Mouse (Mus musculus): ENCODE results near the gene Arsb. TPM values are rescaled to one million over a fixed set of nuclear protein-coding genes. Genes with fewer than 3 reads are reported as not detected.
A peak's percentile ranks its signal among the peaks of the same experiment; 100 is the strongest.

Gene Arsb
- polyA plus RNA-seq, 1 experiment from 2014 or later, result 12.5 TPM

GRCm38 (mm10) chr13:93761831-93762230, 9.6 kb upstream of the Arsb start:
- Histone ChIP-seq H3K4me3 (no peak overlapping the region), H3K4me1 (no peaks in the 10 kb centered on the region), H3K27ac (no peak overlapping the region), H3K9ac (no peak overlapping the region), H3K9me3 (no peaks in the 10 kb centered on the region), H3K36me3 (no peaks in the 10 kb centered on the region), H3K27me3 (no peaks in the 10 kb centered on the region), H3K4me2 (replicated peaks) (no peak overlapping the region)
- WGBS, result 92% methylated on average over 8 of the region's 8 CpGs
- ATAC-seq (ENCODE audit: insufficient number of reproducible peaks, insufficient read depth, low FRiP score, low TSS enrichment), result no peak

- H3K36me3 ChIP-seq, result no peaks in the 10 kb centered on the region
- H3K4me1 ChIP-seq, result no peaks in the 10 kb centered on the region
- no peak overlapping the region for H3K4me3 ChIP-seq
- no peaks in the 10 kb centered on the region for H3K27me3 ChIP-seq
- H3K27ac ChIP-seq, result no peak overlapping the region
- no peak overlapping the region for H3K4me2 ChIP-seq (replicated peaks)
- no peak for ATAC-seq (ENCODE audit: insufficient number of reproducible peaks, insufficient read depth, low FRiP score, low TSS enrichment)
- no peak overlapping the region for H3K9ac ChIP-seq
- WGBS, result 74% methylated on average over 3 of the region's 3 CpGs
- no peaks in the 10 kb centered on the region for H3K9me3 ChIP-seq
Measured at GRCm38 (mm10) chr13:93762879-93763278, 8.6 kb upstream of the Arsb start.

- 86% methylated on average over 13 of the region's 13 CpGs for WGBS
- ATAC-seq (ENCODE audit: insufficient number of reproducible peaks, insufficient read depth, low FRiP score, low TSS enrichment), result no peak
- H3K4me2 ChIP-seq (replicated peaks), result no peak overlapping the region
Measured at GRCm38 (mm10) chr13:93764321-93764973, 7.0 kb upstream of the Arsb start.

GRCm38 (mm10) chr13:93771031-93771587, 321 bp upstream of the Arsb start:
- H3K27ac ChIP-seq, result peak overlapping the region; percentile 87
- ATAC-seq (ENCODE audit: insufficient number of reproducible peaks, insufficient read depth, low FRiP score, low TSS enrichment), result peak; percentile 45

More at GRCm38 (mm10) chr13:93764321-93764973, 7.0 kb upstream of the Arsb start:
- H3K4me3 ChIP-seq, result no peak overlapping the region
- H3K27ac ChIP-seq, result no peak overlapping the region
- no peaks in the 10 kb centered on the region for H3K36me3 ChIP-seq
- no peak overlapping the region for H3K9ac ChIP-seq
- H3K9me3 ChIP-seq, result no peaks in the 10 kb centered on the region
- H3K4me1 ChIP-seq, result no peaks in the 10 kb centered on the region
- no peaks in the 10 kb centered on the region for H3K27me3 ChIP-seq

DNA sequence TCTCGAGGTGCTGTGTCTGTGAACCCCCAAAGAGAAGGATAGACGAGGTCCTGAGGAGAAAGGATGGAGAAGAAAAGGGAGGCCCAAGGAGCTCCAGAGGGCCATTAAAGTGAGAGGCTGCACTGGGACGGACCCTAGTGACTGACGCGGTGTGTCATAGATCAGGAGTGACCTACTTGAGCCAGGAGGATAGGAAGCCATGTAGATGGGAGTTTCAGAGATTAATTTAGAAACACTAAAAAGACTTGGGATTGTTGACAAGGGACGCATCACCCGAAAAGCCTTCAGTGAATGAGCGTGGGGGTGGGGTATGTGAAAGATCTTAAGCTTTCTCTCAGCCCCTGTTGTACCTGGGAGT, 828 bp downstream of the Arsb start:
- 33% methylated on average over 8 of the region's 8 CpGs for WGBS
- H3K4me2 ChIP-seq (replicated peaks), result peak overlapping the region; percentile 95
- peaks cover 9% of the 10 kb centered on the region; the same call in 1 of the 2 replicates for H3K4me1 ChIP-seq
- H3K4me3 ChIP-seq, result peak overlapping the region; percentile 67
- H3K27me3 ChIP-seq, result 0 out of 2 replicates have a peak, but pooled peaks cover 3% of the 10 kb centered on the region
- peak overlapping the region; percentile 87; the same call in 1 of the 2 replicates for H3K27ac ChIP-seq
- no peaks in the 10 kb centered on the region for H3K36me3 ChIP-seq
- no peaks in the 10 kb centered on the region for H3K9me3 ChIP-seq
- ATAC-seq (ENCODE audit: insufficient number of reproducible peaks, insufficient read depth, low FRiP score, low TSS enrichment), result peak; percentile 69; the same call in 1 of the 2 replicates
- peak overlapping the region; percentile 83 for H3K9ac ChIP-seq

More at GRCm38 (mm10) chr13:93771031-93771587, 321 bp upstream of the Arsb start:
- Histone ChIP-seq H3K4me2 (replicated peaks) (peak overlapping the region; percentile 95), H3K36me3 (no peaks in the 10 kb centered on the region), H3K9me3 (no peaks in the 10 kb centered on the region), H3K4me3 (peak overlapping the region; percentile 67), H3K4me1 (peaks cover 9% of the 10 kb centered on the region; the same call in 1 of the 2 replicates), H3K9ac (peak overlapping the region; percentile 83), H3K27me3 (0 out of 2 replicates have a peak, but pooled peaks cover 3% of the 10 kb centered on the region)
- WGBS, result 35% methylated on average over 9 of the region's 9 CpGs

DNA sequence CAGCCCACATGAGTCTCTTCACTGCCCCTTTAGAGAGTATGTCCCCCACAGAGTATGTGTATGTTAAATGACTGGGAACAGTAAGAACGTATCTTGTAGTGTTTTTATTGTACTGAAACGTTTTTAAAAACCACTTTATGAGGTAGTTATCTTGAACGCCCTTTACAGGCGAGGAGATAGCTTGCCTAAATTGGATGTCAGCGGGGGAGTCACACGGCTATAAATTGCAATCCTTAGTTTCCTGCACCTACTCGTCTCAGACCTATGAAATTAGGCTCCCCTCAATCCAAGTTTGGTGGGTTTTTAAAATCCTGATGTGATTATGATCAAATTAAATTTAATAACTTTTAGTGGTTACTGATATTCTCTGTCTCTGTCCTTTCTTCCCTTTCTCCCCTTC, 1.4 kb downstream of the Arsb start:
- WGBS, result 78% methylated on average over 7 of the region's 7 CpGs

DNA sequence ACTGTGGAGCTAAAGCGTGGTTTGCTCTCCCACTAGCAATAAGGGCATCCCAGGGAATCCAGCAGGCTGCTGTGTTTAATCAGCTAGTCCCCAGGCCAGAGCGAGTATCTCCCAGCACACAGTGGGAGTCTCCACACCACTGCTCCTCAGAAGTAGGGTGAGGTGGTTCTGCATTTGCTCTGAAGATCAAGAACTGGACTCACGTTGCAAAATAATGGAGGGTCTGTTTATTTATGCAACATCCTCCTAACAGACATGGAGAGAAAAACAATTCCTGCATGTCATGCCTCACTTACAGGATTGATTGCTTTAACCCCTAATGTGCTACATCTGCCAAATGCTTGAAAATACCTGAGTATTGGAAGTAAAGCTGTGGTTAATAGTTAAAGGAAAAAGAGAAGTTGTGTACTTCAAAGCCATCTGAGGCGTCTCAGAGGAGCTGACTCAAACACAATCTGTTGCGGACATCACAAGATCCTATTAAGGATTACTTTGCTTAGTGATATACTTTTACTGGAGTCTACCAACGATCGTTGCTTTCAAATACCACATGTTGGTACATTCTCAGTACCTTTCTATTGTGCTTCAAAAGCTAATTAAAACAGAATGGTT, 2.4 kb downstream of the Arsb start:
- Histone ChIP-seq H3K4me3 (no peak overlapping the region), H3K9ac (no peak overlapping the region), H3K27ac (no peak overlapping the region), H3K27me3 (0 out of 2 replicates have a peak, but pooled peaks cover 3% of the 10 kb centered on the region), H3K36me3 (no peaks in the 10 kb centered on the region), H3K9me3 (no peaks in the 10 kb centered on the region), H3K4me1 (peaks cover 9% of the 10 kb centered on the region; the same call in 1 of the 2 replicates), H3K4me2 (replicated peaks) (no peak overlapping the region)
- no peak for ATAC-seq (ENCODE audit: insufficient number of reproducible peaks, insufficient read depth, low FRiP score, low TSS enrichment)
- 60% methylated on average over 7 of the region's 7 CpGs for WGBS

More for the DNA sequence above, 1.4 kb downstream of the Arsb start:
- Histone ChIP-seq H3K4me2 (replicated peaks) (peak overlapping the region; percentile 95; the same call in 1 of the 2 replicates), H3K27ac (no peak overlapping the region), H3K9ac (no peak overlapping the region), H3K4me1 (peaks cover 9% of the 10 kb centered on the region; the same call in 1 of the 2 replicates), H3K9me3 (no peaks in the 10 kb centered on the region), H3K36me3 (no peaks in the 10 kb centered on the region), H3K27me3 (0 out of 2 replicates have a peak, but pooled peaks cover 3% of the 10 kb centered on the region), H3K4me3 (no peak overlapping the region)
- ATAC-seq (ENCODE audit: insufficient number of reproducible peaks, insufficient read depth, low FRiP score, low TSS enrichment), result no peak

GRCm38 (mm10) chr13:93782823-93783222, 11.4 kb downstream of the Arsb start:
- H3K4me2 ChIP-seq (replicated peaks), result no peak overlapping the region
- no peak for ATAC-seq (ENCODE audit: insufficient number of reproducible peaks, insufficient read depth, low FRiP score, low TSS enrichment)
- H3K9me3 ChIP-seq, result no peaks in the 10 kb centered on the region
- H3K27me3 ChIP-seq, result no peaks in the 10 kb centered on the region
- H3K36me3 ChIP-seq, result no peaks in the 10 kb centered on the region
- H3K4me1 ChIP-seq, result no peaks in the 10 kb centered on the region
- WGBS, result 90% methylated on average over 5 of the region's 5 CpGs
- H3K27ac ChIP-seq, result no peak overlapping the region
- H3K9ac ChIP-seq, result no peak overlapping the region
- H3K4me3 ChIP-seq, result no peak overlapping the region

- H3K9me3 ChIP-seq, result no peaks in the 10 kb centered on the region
- no peak overlapping the region for H3K27ac ChIP-seq
- no peak overlapping the region for H3K4me2 ChIP-seq (replicated peaks)
- ATAC-seq (ENCODE audit: insufficient number of reproducible peaks, insufficient read depth, low FRiP score, low TSS enrichment), result no peak
- no peaks in the 10 kb centered on the region for H3K27me3 ChIP-seq
- no peaks in the 10 kb centered on the region for H3K36me3 ChIP-seq
- H3K4me1 ChIP-seq, result no peaks in the 10 kb centered on the region
- WGBS, result 67% methylated on average over 3 of the region's 3 CpGs
- H3K9ac ChIP-seq, result no peak overlapping the region
- no peak overlapping the region for H3K4me3 ChIP-seq
Measured at GRCm38 (mm10) chr13:93785329-93785728, 13.9 kb downstream of the Arsb start.

DNA sequence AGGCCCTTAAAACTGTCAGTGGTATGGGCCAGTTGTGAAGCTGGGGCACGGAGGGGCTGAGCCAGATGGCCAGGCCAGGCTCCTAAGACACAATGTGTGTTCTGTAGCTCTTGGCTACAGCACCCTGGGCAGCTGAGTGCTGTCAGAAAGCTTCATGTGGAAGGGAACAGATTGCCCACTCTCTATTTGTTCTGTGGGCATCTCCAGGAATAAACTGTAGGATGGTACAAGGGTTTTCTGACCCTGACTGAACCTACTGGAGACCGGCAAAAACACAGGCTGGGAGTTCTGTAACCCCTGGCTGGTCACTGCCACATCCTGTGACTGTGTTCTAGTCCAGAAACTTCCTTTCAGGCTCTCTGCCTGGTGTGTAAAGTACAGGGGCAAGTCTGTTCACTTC, 14.6 kb downstream of the Arsb start:
- Histone ChIP-seq H3K9me3 (no peaks in the 10 kb centered on the region), H3K9ac (no peak overlapping the region), H3K27me3 (no peaks in the 10 kb centered on the region), H3K4me2 (replicated peaks) (no peak overlapping the region), H3K4me3 (no peak overlapping the region), H3K4me1 (no peaks in the 10 kb centered on the region), H3K36me3 (no peaks in the 10 kb centered on the region), H3K27ac (no peak overlapping the region)
- 85% methylated on average over 2 of the region's 2 CpGs for WGBS
- no peak for ATAC-seq (ENCODE audit: insufficient number of reproducible peaks, insufficient read depth, low FRiP score, low TSS enrichment)

DNA sequence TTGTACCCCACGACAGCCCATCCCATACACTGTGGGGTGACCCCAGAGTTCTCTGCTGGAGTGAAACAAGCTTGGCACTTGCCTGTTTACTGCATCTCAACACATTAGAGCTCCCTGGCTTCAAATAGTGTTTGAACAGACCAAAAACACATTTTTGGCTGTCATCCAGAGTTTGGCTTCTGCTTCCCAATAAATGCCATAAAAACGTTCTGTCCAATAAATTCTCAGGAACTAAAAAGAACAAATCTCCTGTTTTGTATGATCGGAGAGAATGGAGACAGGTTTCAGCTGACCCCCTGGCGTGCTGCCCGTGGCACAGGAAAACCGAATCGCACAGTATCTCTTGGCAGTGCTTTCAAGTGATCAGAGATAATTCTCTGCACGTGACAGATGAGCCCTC, 16.2 kb downstream of the Arsb start:
- Histone ChIP-seq H3K36me3 (no peaks in the 10 kb centered on the region), H3K9ac (no peak overlapping the region), H3K27ac (no peak overlapping the region), H3K4me2 (replicated peaks) (no peak overlapping the region), H3K27me3 (no peaks in the 10 kb centered on the region), H3K4me1 (no peaks in the 10 kb centered on the region), H3K9me3 (no peaks in the 10 kb centered on the region), H3K4me3 (no peak overlapping the region)
- ATAC-seq (ENCODE audit: insufficient number of reproducible peaks, insufficient read depth, low FRiP score, low TSS enrichment), result no peak
- 70% methylated on average over 8 of the region's 8 CpGs for WGBS
